Mouse (Mus musculus) CH12.LX (cell line): Measurements from ENCODE around the gene Gstp1. TPM values are rescaled to one million over a fixed set of nuclear protein-coding genes. Genes with fewer than 3 reads are reported as not detected.

Experiments
- DNase-seq: peaks from one replicate; pipeline ENCODE4 v3.0.0-alpha.2; 2013; ENCODE audit errors: extremely low read depth
- H3K27ac ChIP-seq: 2 replicates; pipeline ENCODE4 v1.5.1; 2012; ENCODE audit warnings: low read depth, mild to moderate bottlenecking, control low read depth, moderate library complexity; ENCODE audit not compliant: insufficient read depth
- H3K27me3 ChIP-seq: replicated peaks from 2 replicates; pipeline ENCODE3; 2012; ENCODE audit warnings: inconsistent platforms
- H3K36me3 ChIP-seq, 2 experiments: replicated peaks in 1 of 2; 2 replicates each; pipeline versions ENCODE3 to v1.6.1; 2012; ENCODE audit warnings: inconsistent platforms in 1 of 2, low read length in 1 of 2, mild to moderate bottlenecking in 1 of 2, mixed read lengths in 1 of 2, moderate library complexity in 1 of 2; ENCODE audit not compliant: control insufficient read depth in 1 of 2, insufficient read depth in 1 of 2
- H3K4me1 ChIP-seq, 2 experiments: 2 replicates each; pipeline ENCODE4 v1.6.1; 2012; ENCODE audit warnings: inconsistent platforms in 1 of 2, moderate library complexity in 1 of 2; ENCODE audit not compliant: insufficient read depth in 2 of 2, control insufficient read depth in 1 of 2
- H3K4me2 ChIP-seq: 2 replicates; pipeline ENCODE4 v1.6.1; 2012; ENCODE audit warnings: low read depth, mild to moderate bottlenecking, control low read depth; ENCODE audit not compliant: poor library complexity, insufficient read depth, severe bottlenecking
- H3K4me3 ChIP-seq, 3 experiments: fragments of 150-350 bp in 1 of 3; sonication (generic) in 1 of 3; replicated peaks in 1 of 3; 2 replicates each; pipeline versions ENCODE3 to v1.5.1; 2011 to 2012; ENCODE audit warnings: low read depth in 2 of 3, low read length in 2 of 3, mild to moderate bottlenecking in 2 of 3, moderate library complexity in 2 of 3, control low read depth in 1 of 3, improper control_type of control experiment in 1 of 3, inconsistent platforms in 1 of 3, mixed read lengths in 1 of 3; ENCODE audit not compliant: poor library complexity in 1 of 3
- H3K79me2 ChIP-seq: replicated peaks from 2 replicates; pipeline ENCODE4 v1.6.1; 2012; ENCODE audit warnings: mild to moderate bottlenecking, moderate library complexity; ENCODE audit not compliant: control insufficient read depth, poor library complexity, insufficient read depth, severe bottlenecking; ENCODE audit errors: extremely low read depth
- H3K9ac ChIP-seq: 2 replicates; pipeline ENCODE4 v1.6.1; 2012; ENCODE audit warnings: low read depth, mild to moderate bottlenecking, control low read depth, moderate library complexity; ENCODE audit not compliant: insufficient read depth
- H3K9me3 ChIP-seq: replicated peaks from 2 replicates; pipeline ENCODE3; 2012; ENCODE audit warnings: low read length, inconsistent platforms, mixed read lengths
- NRF1 ChIP-seq: IDR thresholded peaks from 2 replicates; pipeline ENCODE4 v1.6.1; 2014; ENCODE audit warnings: low read depth, mild to moderate bottlenecking, inconsistent platforms, low read length, improper control_type of control experiment, moderate library complexity
- POLR2A ChIP-seq: IDR thresholded peaks from 2 replicates; pipeline ENCODE4 v1.6.1; 2011; ENCODE audit warnings: low read depth, mild to moderate bottlenecking, improper control_type of control experiment, low read length
- dilution Hi-C: fragments of 300-500 bp; cut with MboI; formaldehyde crosslinking; loops from 2 replicates; pipeline ENCODE4 v1.14.3; 2020; ENCODE audit warnings: low sequenced_read_pairs; ENCODE audit not compliant: extremely low pct_unique_long_range_greater_than_20kb, extremely low pct_ligation_motif_present
- in situ Hi-C: fragments of 300-500 bp; cut with MboI; formaldehyde crosslinking; loops from 3 replicates; pipeline ENCODE4 v1.14.3; 2019; ENCODE audit warnings: low sequenced_read_pairs, low pct_ligation_motif_present, low pct_unique_long_range_greater_than_20kb, mixed read lengths
- polyA plus RNA-seq: library from polyadenylated mRNA; unstranded; fragments of >175 nt; gene quantifications from 2 replicates; pipeline ENCODE4 v1.2.1, GENCODE M21; 2012; ENCODE audit warnings: low read depth; ENCODE audit not compliant: insufficient read length
- total RNA-seq, 2 experiments: library from RNA; depleted of rRNA; stranded (reverse); fragments of 300-350 nt in 1 of 2; fragments of >200 nt in 1 of 2; gene quantifications; 2 replicates each; pipeline ENCODE4 v1.2.3; 2012 to 2014

Gstp1 gene
- total and polyA plus RNA-seq, 3 experiments: 333 to 696 (median 529) TPM

GRCm38 (mm10) chr19:3986334-3986733 is 51.5 kb downstream of the Gstp1 start, which contains the start of gene Acy3:
Gene Acy3, plus strand, starts transcription at chr19:3986570.
- Histone ChIP-seq H3K9ac (no peak within 1 kb of the TSS), H3K9me3 (peaks cover 7% of the 10 kb centered on the region), H3K79me2 (no peaks in the 10 kb centered on the region), H3K4me1 (peaks cover 0 to 12% of the 10 kb centered on the region in 2 experiments; a peak in 2 of 4 replicates), H3K4me3 (no peak within 1 kb of the TSS), H3K4me2 (no peak within 1 kb of the TSS), H3K36me3 (no peaks in the 10 kb centered on the region), H3K27me3 (peaks cover 38% of the 10 kb centered on the region), H3K27ac (no peak within 1 kb of the TSS)
- dilution Hi-C loops (no loop called here), in situ Hi-C loops (no loop called here)
- DNase-seq: no peak
- TF ChIP-seq NRF1 (no peak), POLR2A (0 out of 2 replicates have a peak, but pooled peaks have one; percentile 21)

Other genes with a start within 250 kb of the Gstp1 start
Only the 20 nearest of the 33 such genes appear.
- 5.7 and 8.1 TPM in 2 replicates for gene Aldh3b1, start 108.2 kb downstream of the Gstp1 start, total RNA-seq (2012; rRNA removed)
- 3.7 and 5.9 TPM in 2 replicates for gene Aldh3b1, start 108.2 kb downstream of the Gstp1 start, total RNA-seq (2014; rRNA removed)
- 7.4 and 8.1 TPM in 2 replicates for gene Aldh3b1, start 108.2 kb downstream of the Gstp1 start, polyA plus RNA-seq
- 77.9 and 84.7 TPM in 2 replicates for gene Unc93b1, start 102.8 kb downstream of the Gstp1 start, total RNA-seq (2012; rRNA removed)
- gene Unc93b1, start 102.8 kb downstream of the Gstp1 start, total RNA-seq (2014; rRNA removed): 72.7 and 82.3 TPM in 2 replicates
- 105 and 117 TPM in 2 replicates for gene Unc93b1, start 102.8 kb downstream of the Gstp1 start, polyA plus RNA-seq
- not detected in 2 replicates for gene Aldh3b3, start 79.3 kb downstream of the Gstp1 start, total RNA-seq (2012; rRNA removed)
- not detected in 2 replicates for gene Aldh3b3, start 79.3 kb downstream of the Gstp1 start, total RNA-seq (2014; rRNA removed)
- not detected in 2 replicates for gene Aldh3b3, start 79.3 kb downstream of the Gstp1 start, polyA plus RNA-seq
- not detected in 2 replicates for gene Aldh3b2, start 65.7 kb downstream of the Gstp1 start, total RNA-seq (2012; rRNA removed)
- gene Aldh3b2, start 65.7 kb downstream of the Gstp1 start, total RNA-seq (2014; rRNA removed): not detected in 2 replicates
- gene Aldh3b2, start 65.7 kb downstream of the Gstp1 start, polyA plus RNA-seq: not detected in 2 replicates
- gene Acy3, start 51.4 kb downstream of the Gstp1 start, total RNA-seq (2012; rRNA removed): 0.25 TPM in 1 of 2 replicates, not detected in the other
- not detected in 2 replicates for gene Acy3, start 51.4 kb downstream of the Gstp1 start, total RNA-seq (2014; rRNA removed)
- gene Acy3, start 51.4 kb downstream of the Gstp1 start, polyA plus RNA-seq: 0.29 and 0.83 TPM in 2 replicates
- gene Tbx10, start 45.2 kb downstream of the Gstp1 start, total RNA-seq (2012; rRNA removed): not detected in 2 replicates
- not detected in 2 replicates for gene Tbx10, start 45.2 kb downstream of the Gstp1 start, total RNA-seq (2014; rRNA removed)
- gene Tbx10, start 45.2 kb downstream of the Gstp1 start, polyA plus RNA-seq: not detected in 2 replicates
- 31.4 and 36.3 TPM in 2 replicates for gene Nudt8, start 37.4 kb downstream of the Gstp1 start, total RNA-seq (2012; rRNA removed)
- gene Nudt8, start 37.4 kb downstream of the Gstp1 start, total RNA-seq (2014; rRNA removed): 31.7 and 40.2 TPM in 2 replicates
- 24.7 and 28.2 TPM in 2 replicates for gene Nudt8, start 37.4 kb downstream of the Gstp1 start, polyA plus RNA-seq
- 2.0 and 2.1 TPM in 2 replicates for gene Gm49405, start 37.4 kb downstream of the Gstp1 start, total RNA-seq (2012; rRNA removed)
- gene Gm49405, start 37.4 kb downstream of the Gstp1 start, total RNA-seq (2014; rRNA removed): 0.99 and 1.1 TPM in 2 replicates
- 2.7 and 3.3 TPM in 2 replicates for gene Gm49405, start 37.4 kb downstream of the Gstp1 start, polyA plus RNA-seq
- 4.4 and 5.2 TPM in 2 replicates for gene Doc2g, start 34.7 kb downstream of the Gstp1 start, total RNA-seq (2012; rRNA removed)
- 2.1 and 2.7 TPM in 2 replicates for gene Doc2g, start 34.7 kb downstream of the Gstp1 start, total RNA-seq (2014; rRNA removed)
- 5.7 and 6.4 TPM in 2 replicates for gene Doc2g, start 34.7 kb downstream of the Gstp1 start, polyA plus RNA-seq
- gene Ndufv1, start 25.2 kb downstream of the Gstp1 start, total RNA-seq (2012; rRNA removed): 183 TPM in 2 replicates
- gene Ndufv1, start 25.2 kb downstream of the Gstp1 start, total RNA-seq (2014; rRNA removed): 119 TPM in 2 replicates
- gene Ndufv1, start 25.2 kb downstream of the Gstp1 start, polyA plus RNA-seq: 133 and 136 TPM in 2 replicates
- 6.0 and 21.1 TPM in 2 replicates for gene Gstp2, start 8.0 kb upstream of the Gstp1 start, total RNA-seq (2012; rRNA removed)
- gene Gstp2, start 8.0 kb upstream of the Gstp1 start, total RNA-seq (2014; rRNA removed): not detected in 2 replicates
- 1.4 and 2.4 TPM in 2 replicates for gene Gstp2, start 8.0 kb upstream of the Gstp1 start, polyA plus RNA-seq
- gene Gstp3, start 21.6 kb upstream of the Gstp1 start, total RNA-seq (2012; rRNA removed): 0.46 and 1.4 TPM in 2 replicates
- not detected in 2 replicates for gene Gstp3, start 21.6 kb upstream of the Gstp1 start, total RNA-seq (2014; rRNA removed)
- gene Gstp3, start 21.6 kb upstream of the Gstp1 start, polyA plus RNA-seq: not detected in 2 replicates
- gene Cabp2, start 43.6 kb upstream of the Gstp1 start, total RNA-seq (2012; rRNA removed): not detected in 2 replicates
- gene Cabp2, start 43.6 kb upstream of the Gstp1 start, total RNA-seq (2014; rRNA removed): not detected in 2 replicates
- gene Cabp2, start 43.6 kb upstream of the Gstp1 start, polyA plus RNA-seq: not detected in 2 replicates
- 69.5 and 90.3 TPM in 2 replicates for gene Cdk2ap2, start 59.2 kb upstream of the Gstp1 start, total RNA-seq (2012; rRNA removed)
- 57.0 and 63.4 TPM in 2 replicates for gene Cdk2ap2, start 59.2 kb upstream of the Gstp1 start, total RNA-seq (2014; rRNA removed)
- gene Cdk2ap2, start 59.2 kb upstream of the Gstp1 start, polyA plus RNA-seq: 55.6 and 67.1 TPM in 2 replicates
- 43.8 and 46.1 TPM in 2 replicates for gene Pitpnm1, start 62.0 kb upstream of the Gstp1 start, total RNA-seq (2012; rRNA removed)
- 14.8 and 15.9 TPM in 2 replicates for gene Pitpnm1, start 62.0 kb upstream of the Gstp1 start, total RNA-seq (2014; rRNA removed)
- 33.3 and 34.7 TPM in 2 replicates for gene Pitpnm1, start 62.0 kb upstream of the Gstp1 start, polyA plus RNA-seq
- 37.5 and 39.7 TPM in 2 replicates for gene Aip, start 87.9 kb upstream of the Gstp1 start, total RNA-seq (2012; rRNA removed)
- gene Aip, start 87.9 kb upstream of the Gstp1 start, total RNA-seq (2014; rRNA removed): 10.8 and 11.7 TPM in 2 replicates
- gene Aip, start 87.9 kb upstream of the Gstp1 start, polyA plus RNA-seq: 64.8 and 87.9 TPM in 2 replicates
- gene Gpr152, start 101.8 kb upstream of the Gstp1 start, total RNA-seq (2012; rRNA removed): 0.17 and 0.25 TPM in 2 replicates
- gene Gpr152, start 101.8 kb upstream of the Gstp1 start, total RNA-seq (2014; rRNA removed): 0.05 TPM in 1 of 2 replicates, not detected in the other
- gene Gpr152, start 101.8 kb upstream of the Gstp1 start, polyA plus RNA-seq: 0.71 and 0.82 TPM in 2 replicates
- gene Cabp4, start 106.0 kb upstream of the Gstp1 start, total RNA-seq (2012; rRNA removed): 2.8 and 3.3 TPM in 2 replicates
- gene Cabp4, start 106.0 kb upstream of the Gstp1 start, total RNA-seq (2014; rRNA removed): 6.4 and 6.9 TPM in 2 replicates
- gene Cabp4, start 106.0 kb upstream of the Gstp1 start, polyA plus RNA-seq: 11.8 and 14.7 TPM in 2 replicates
- 172 and 194 TPM in 2 replicates for gene Coro1b, start 110.6 kb upstream of the Gstp1 start, total RNA-seq (2012; rRNA removed)
- 154 and 179 TPM in 2 replicates for gene Coro1b, start 110.6 kb upstream of the Gstp1 start, total RNA-seq (2014; rRNA removed)
- gene Coro1b, start 110.6 kb upstream of the Gstp1 start, polyA plus RNA-seq: 265 and 293 TPM in 2 replicates
- 438 and 452 TPM in 2 replicates for gene Ptprcap, start 115.6 kb upstream of the Gstp1 start, total RNA-seq (2012; rRNA removed)
- 380 and 447 TPM in 2 replicates for gene Ptprcap, start 115.6 kb upstream of the Gstp1 start, total RNA-seq (2014; rRNA removed)
- gene Ptprcap, start 115.6 kb upstream of the Gstp1 start, polyA plus RNA-seq: 296 and 343 TPM in 2 replicates